Mouse (Mus musculus): ENCODE results near the gene Mylk2.

DNA sequence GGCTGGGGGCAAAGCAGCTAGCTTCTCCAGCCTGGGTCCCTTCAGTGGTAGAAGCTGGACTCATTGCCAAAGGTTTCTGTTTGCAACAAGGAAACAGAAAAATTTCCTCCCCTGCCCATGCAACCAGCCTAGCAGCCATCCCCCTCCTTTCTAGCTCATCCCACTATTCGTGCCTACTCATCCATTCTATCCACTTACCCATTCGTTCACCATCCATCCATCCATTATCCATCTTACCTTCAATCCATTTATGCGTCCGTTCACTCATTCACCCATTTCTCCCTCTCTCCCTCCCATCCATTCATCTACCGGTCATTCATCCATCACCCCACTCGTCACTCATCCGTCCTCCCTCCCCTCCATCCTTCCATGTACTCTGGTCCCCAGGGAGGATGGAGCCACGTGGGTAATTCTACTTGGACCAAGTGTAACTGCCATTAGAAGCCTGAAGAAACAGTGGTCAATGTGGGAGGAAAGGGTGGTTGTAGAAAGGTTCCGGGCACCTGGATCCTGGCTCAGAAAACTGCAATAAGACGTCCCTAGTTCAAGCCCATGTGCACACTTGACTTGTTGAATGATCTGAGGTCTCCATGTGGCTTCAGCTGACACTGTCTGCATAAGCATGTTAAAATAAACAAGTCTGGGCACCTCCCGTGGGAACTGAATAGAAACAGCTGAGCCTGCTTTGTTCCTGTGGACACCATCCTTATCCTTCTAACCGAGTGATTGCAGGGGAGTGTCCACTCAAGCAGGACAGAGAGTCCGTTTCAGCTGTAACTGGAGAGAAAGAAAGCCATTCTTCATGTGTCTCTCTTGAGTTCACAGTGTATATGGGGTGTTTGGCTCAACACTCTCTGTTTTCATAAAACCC is 40.9 kb downstream of the Mylk2 start:
- TF ChIP-seq ZNF384 (IDR thresholded peaks at IDR 0.05; ENCODE audit: low read depth, low read length): no peak
- TF ChIP-seq ZC3H11A (IDR thresholded peaks at IDR 0.05; ENCODE audit: borderline replicate concordance, low read depth, low read length): no peak

Measured in ES-E14 (cell line).